Mouse (Mus musculus): Measurements from ENCODE around the gene Atp8b4. TPM values are rescaled to one million over a fixed set of nuclear protein-coding genes. Genes with fewer than 3 reads are reported as not detected.

Atp8b4 gene
- polyA plus RNA-seq, 1 experiment: 0.06 TPM

DNA sequence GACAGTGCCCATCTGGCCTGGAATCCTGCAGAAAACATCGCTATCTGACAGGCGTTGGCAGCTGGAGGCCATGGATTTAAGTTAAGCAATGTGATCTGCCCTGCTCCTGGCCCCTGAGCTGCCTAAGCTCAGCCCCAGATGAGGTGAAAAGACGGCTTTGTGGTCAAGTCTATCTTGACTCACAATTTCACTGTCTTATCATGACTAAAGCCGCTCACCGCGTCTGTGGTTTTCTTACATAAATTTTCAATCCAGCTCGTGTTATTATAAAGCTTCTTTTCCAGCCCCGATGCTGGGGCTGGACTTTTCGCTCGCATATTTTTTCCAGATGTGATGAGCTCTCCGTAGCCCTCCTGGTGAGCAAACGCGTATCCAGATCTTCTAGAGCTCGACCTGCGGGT, 177.8 kb downstream of the Atp8b4 start:
- no peaks in the 10 kb centered on the region for H3K27me3 ChIP-seq (ENCODE audit: control insufficient read depth, insufficient read depth, insufficient read length)
- H3K79me3 ChIP-seq (ENCODE audit: low read depth): no peaks in the 10 kb centered on the region
- no peak overlapping the region for H3ac ChIP-seq (ENCODE audit: control insufficient read depth, insufficient read length, low read depth)
- H3K4me3 ChIP-seq (ENCODE audit: insufficient read depth, poor library complexity, severe bottlenecking): no peak overlapping the region
- TF ChIP-seq FOSL1 (IDR thresholded peaks at IDR 0.05; ENCODE audit: insufficient read depth, low read length, poor library complexity, severe bottlenecking) (peak; percentile 65), MAX (IDR thresholded peaks at IDR 0.05) (peak; percentile 97), USF1 (IDR thresholded peaks at IDR 0.05; ENCODE audit: low read depth) (no peak), MYOD1 (IDR thresholded peaks at IDR 0.05; ENCODE audit: control insufficient read depth, insufficient read length, low read depth) (peak; percentile 99), CEBPB (IDR thresholded peaks at IDR 0.05; ENCODE audit: low read depth) (peak; percentile 91)
- no peaks in the 10 kb centered on the region for H3K36me3 ChIP-seq (ENCODE audit: control insufficient read depth, insufficient read depth)
- no peaks in the 10 kb centered on the region for H3K79me2 ChIP-seq (ENCODE audit: control insufficient read depth, insufficient read depth)

DNA sequence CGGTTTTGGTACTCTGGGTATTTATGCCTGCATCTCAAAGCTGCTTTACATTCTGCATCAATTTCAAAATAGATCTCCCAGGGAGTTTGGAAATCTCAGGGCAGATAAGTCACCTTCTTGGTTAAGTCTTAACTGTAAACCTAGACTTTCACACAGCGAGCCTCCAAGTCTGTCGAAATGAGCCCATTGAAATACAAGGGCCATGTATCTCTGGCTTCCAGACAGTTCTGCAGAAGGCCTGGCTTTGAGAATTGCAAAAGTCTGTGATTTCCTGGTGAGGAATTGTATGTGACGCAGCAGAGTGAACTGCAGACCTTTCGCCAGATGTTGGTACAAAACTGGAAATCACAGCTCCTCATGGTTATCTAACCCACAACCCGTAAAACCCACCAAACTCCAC, 182.4 kb downstream of the Atp8b4 start:
- Histone ChIP-seq H3K36me3 (ENCODE audit: control insufficient read depth, insufficient read depth) (no peaks in the 10 kb centered on the region), H3K79me3 (ENCODE audit: low read depth) (no peaks in the 10 kb centered on the region), H3ac (ENCODE audit: control insufficient read depth, insufficient read length, low read depth) (no peak overlapping the region), H3K4me3 (ENCODE audit: insufficient read depth, poor library complexity, severe bottlenecking) (no peak overlapping the region), H3K27me3 (ENCODE audit: control insufficient read depth, insufficient read depth, insufficient read length) (no peaks in the 10 kb centered on the region), H3K79me2 (ENCODE audit: control insufficient read depth, insufficient read depth) (no peaks in the 10 kb centered on the region)
- TF ChIP-seq MAX (IDR thresholded peaks at IDR 0.05) (no peak), CTCF (IDR thresholded peaks at IDR 0.05; ENCODE audit: control insufficient read depth, insufficient read depth, insufficient read length) (no peak)

DNA sequence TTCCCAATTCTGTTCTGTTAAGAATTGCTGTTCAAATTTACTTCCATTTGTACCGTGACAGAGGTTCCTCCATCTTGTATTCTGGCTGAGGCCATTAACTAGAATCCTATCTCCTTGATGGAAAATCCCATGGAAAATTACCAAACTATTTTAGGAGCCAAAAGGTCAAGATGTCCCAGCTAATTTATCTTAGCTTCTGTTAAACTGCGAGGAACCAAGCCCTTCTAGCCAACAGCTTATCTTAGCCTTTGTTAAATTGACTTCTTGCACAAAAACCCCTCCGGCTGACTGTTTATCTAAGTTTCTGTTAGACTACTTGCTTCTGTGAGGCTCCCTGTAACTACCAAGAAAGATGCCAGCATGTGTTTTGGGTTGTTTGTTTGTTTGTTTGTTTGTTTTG, 183.5 kb downstream of the Atp8b4 start:
- no peak overlapping the region for H3ac ChIP-seq (ENCODE audit: control insufficient read depth, insufficient read length, low read depth)
- H3K27me3 ChIP-seq (ENCODE audit: control insufficient read depth, insufficient read depth, insufficient read length): no peaks in the 10 kb centered on the region
- no peaks in the 10 kb centered on the region for H3K36me3 ChIP-seq (ENCODE audit: control insufficient read depth, insufficient read depth)
- TF ChIP-seq USF1 (IDR thresholded peaks at IDR 0.05; ENCODE audit: low read depth): no peak
- TF ChIP-seq MYOD1 (IDR thresholded peaks at IDR 0.05; ENCODE audit: control insufficient read depth, insufficient read length, low read depth): no peak
- H3K4me3 ChIP-seq (ENCODE audit: insufficient read depth, poor library complexity, severe bottlenecking): no peak overlapping the region
- no peaks in the 10 kb centered on the region for H3K79me3 ChIP-seq (ENCODE audit: low read depth)
- H3K79me2 ChIP-seq (ENCODE audit: control insufficient read depth, insufficient read depth): no peaks in the 10 kb centered on the region

DNA sequence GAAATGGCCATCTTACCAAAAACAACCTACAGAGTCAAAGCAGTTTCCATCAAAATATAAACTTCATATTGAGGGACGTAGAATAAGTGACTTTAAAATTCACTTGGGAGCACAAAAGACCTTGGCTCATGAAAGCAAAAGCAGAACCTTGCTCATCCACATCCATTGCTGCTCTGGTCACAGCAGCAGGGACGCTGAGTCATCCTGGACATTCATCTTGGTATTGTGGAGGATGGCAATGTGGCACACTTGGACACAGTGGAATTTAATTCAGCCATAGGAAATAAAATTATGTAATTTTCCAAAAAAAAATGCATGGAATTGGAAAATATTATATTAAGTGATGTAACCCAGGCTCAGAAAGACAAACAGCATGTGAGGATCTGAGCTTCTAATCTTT, 184.1 kb downstream of the Atp8b4 start:
- no peaks in the 10 kb centered on the region for H3K36me3 ChIP-seq (ENCODE audit: control insufficient read depth, insufficient read depth)
- peak; percentile 19 for TF ChIP-seq FOSL1 (IDR thresholded peaks at IDR 0.05; ENCODE audit: insufficient read depth, low read length, poor library complexity, severe bottlenecking)
- TF ChIP-seq MYOG (IDR thresholded peaks at IDR 0.05; ENCODE audit: control insufficient read depth, extremely low read depth, insufficient read length): no peak
- no peaks in the 10 kb centered on the region for H3K27me3 ChIP-seq (ENCODE audit: control insufficient read depth, insufficient read depth, insufficient read length)
- no peak overlapping the region for H3K4me3 ChIP-seq (ENCODE audit: insufficient read depth, poor library complexity, severe bottlenecking)
- no peaks in the 10 kb centered on the region for H3K79me3 ChIP-seq (ENCODE audit: low read depth)
- no peak overlapping the region for H3ac ChIP-seq (ENCODE audit: control insufficient read depth, insufficient read length, low read depth)
- H3K79me2 ChIP-seq (ENCODE audit: control insufficient read depth, insufficient read depth): no peaks in the 10 kb centered on the region

DNA sequence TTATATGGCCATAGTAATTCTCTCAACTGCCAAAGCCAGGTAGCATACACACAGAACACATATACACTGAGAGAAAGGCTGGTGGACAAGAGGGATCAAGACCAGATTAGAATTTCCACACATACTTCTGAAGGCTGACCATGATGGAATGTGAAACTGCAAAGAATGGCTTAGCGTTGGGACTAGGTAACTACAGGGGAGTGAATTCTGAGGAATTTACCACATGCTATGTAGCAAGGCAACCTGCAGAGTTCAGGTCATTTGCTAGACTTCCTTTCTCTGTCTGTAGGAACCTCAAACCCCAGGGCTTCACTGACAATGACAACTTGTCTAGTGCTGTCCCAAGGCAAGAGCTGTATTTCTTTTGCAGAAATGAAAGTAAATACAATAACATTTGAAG, 189.4 kb downstream of the Atp8b4 start:
- Histone ChIP-seq H3K27me3 (ENCODE audit: control insufficient read depth, insufficient read depth, insufficient read length) (no peaks in the 10 kb centered on the region), H3ac (ENCODE audit: control insufficient read depth, insufficient read length, low read depth) (no peak overlapping the region), H3K79me3 (ENCODE audit: low read depth) (no peaks in the 10 kb centered on the region), H3K79me2 (ENCODE audit: control insufficient read depth, insufficient read depth) (no peaks in the 10 kb centered on the region), H3K36me3 (ENCODE audit: control insufficient read depth, insufficient read depth) (no peaks in the 10 kb centered on the region), H3K4me3 (ENCODE audit: insufficient read depth, poor library complexity, severe bottlenecking) (no peak overlapping the region)
- TF ChIP-seq USF1 (IDR thresholded peaks at IDR 0.05; ENCODE audit: low read depth) (no peak), CTCF (IDR thresholded peaks at IDR 0.05; ENCODE audit: control insufficient read depth, insufficient read depth, insufficient read length) (no peak), FOSL1 (IDR thresholded peaks at IDR 0.05; ENCODE audit: insufficient read depth, low read length, poor library complexity, severe bottlenecking) (no peak), MAX (IDR thresholded peaks at IDR 0.05) (no peak), MYOD1 (IDR thresholded peaks at IDR 0.05; ENCODE audit: control insufficient read depth, insufficient read length, low read depth) (no peak), MYOG (IDR thresholded peaks at IDR 0.05; ENCODE audit: control insufficient read depth, extremely low read depth, insufficient read length) (no peak), CEBPB (IDR thresholded peaks at IDR 0.05; ENCODE audit: low read depth) (no peak)

DNA sequence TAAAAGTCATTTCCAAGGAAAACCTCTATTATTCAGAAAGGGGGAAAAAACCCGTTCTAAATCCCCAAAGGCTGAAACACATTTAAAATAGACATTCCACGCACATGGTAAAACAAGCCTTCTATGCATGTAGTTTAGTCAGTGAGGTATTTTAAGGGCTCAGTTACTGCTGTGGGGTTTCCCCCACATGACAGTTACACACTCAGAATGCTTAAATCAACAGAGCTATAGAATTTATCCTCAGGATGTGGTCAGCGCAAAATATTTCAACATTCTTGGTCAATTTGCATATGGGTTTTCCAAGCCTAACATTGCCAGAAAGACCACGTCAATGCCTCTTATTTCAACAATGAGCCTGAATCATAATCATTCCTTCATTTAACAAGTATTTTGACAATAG, 190.5 kb downstream of the Atp8b4 start:
- no peaks in the 10 kb centered on the region for H3K79me2 ChIP-seq (ENCODE audit: control insufficient read depth, insufficient read depth)
- H3K27me3 ChIP-seq (ENCODE audit: control insufficient read depth, insufficient read depth, insufficient read length): no peaks in the 10 kb centered on the region
- H3K4me3 ChIP-seq (ENCODE audit: insufficient read depth, poor library complexity, severe bottlenecking): no peak overlapping the region
- peak; percentile 59 for TF ChIP-seq FOSL1 (IDR thresholded peaks at IDR 0.05; ENCODE audit: insufficient read depth, low read length, poor library complexity, severe bottlenecking)
- TF ChIP-seq USF1 (IDR thresholded peaks at IDR 0.05; ENCODE audit: low read depth): peak; percentile 55
- TF ChIP-seq CEBPB (IDR thresholded peaks at IDR 0.05; ENCODE audit: low read depth): peak; percentile 94
- TF ChIP-seq MAX (IDR thresholded peaks at IDR 0.05): peak; percentile 74
- TF ChIP-seq CTCF (IDR thresholded peaks at IDR 0.05; ENCODE audit: control insufficient read depth, insufficient read depth, insufficient read length): no peak
- no peak for TF ChIP-seq MYOD1 (IDR thresholded peaks at IDR 0.05; ENCODE audit: control insufficient read depth, insufficient read length, low read depth)
- no peaks in the 10 kb centered on the region for H3K36me3 ChIP-seq (ENCODE audit: control insufficient read depth, insufficient read depth)
- H3ac ChIP-seq (ENCODE audit: control insufficient read depth, insufficient read length, low read depth): no peak overlapping the region
- H3K79me3 ChIP-seq (ENCODE audit: low read depth): no peaks in the 10 kb centered on the region
